Mouse (Mus musculus) midbrain, postnatal 0 days (tissue): ENCODE data around the gene Rhox6. TPM values are rescaled to one million over a fixed set of nuclear protein-coding genes. Genes with fewer than 3 reads are reported as not detected.
A peak's percentile ranks its signal among the peaks of the same experiment; 100 is the strongest.
"Not testable (repeated sequence)": the region's sequence is repeated elsewhere in the genome, so short reads cannot be mapped to it uniquely, and the experiment has no call there.

ENCODE experiments used
- ATAC-seq: fragments of 200-750 bp; cut with Nextera tagmentation; 2 replicates; pipeline ENCODE4 v1.8.0; 2017; ENCODE audit warnings: moderate number of reproducible peaks, mild to moderate bottlenecking, moderate TSS enrichment, moderate library complexity; ENCODE audit not compliant: low FRiP score
- DNase-seq: peaks from one replicate; pipeline ENCODE4 v3.0.0-alpha.2; 2015; ENCODE audit warnings: low spot score
- H3K27ac ChIP-seq: fragments of 300-500 bp; sonication (generic); 2 replicates; pipeline ENCODE4 v1.5.1; 2014; ENCODE audit warnings: low read depth, mild to moderate bottlenecking, low read length, mixed read lengths
- H3K27me3 ChIP-seq: fragments of 300-500 bp; sonication (generic); 2 replicates; pipeline ENCODE4 v1.6.1; 2014; ENCODE audit warnings: low read length, control low read depth, mixed read lengths; ENCODE audit not compliant: insufficient read depth
- H3K36me3 ChIP-seq: fragments of 300-500 bp; sonication (generic); 2 replicates; pipeline ENCODE4 v1.6.1; 2014; ENCODE audit warnings: low read length, control low read depth, mixed read lengths; ENCODE audit not compliant: insufficient read depth
- H3K4me1 ChIP-seq: fragments of 300-500 bp; sonication (generic); 2 replicates; pipeline ENCODE4 v1.6.1; 2014; ENCODE audit warnings: mild to moderate bottlenecking, control low read depth, antibody characterized with exemption, low read length, mixed read lengths; ENCODE audit not compliant: insufficient read depth
- H3K4me2 ChIP-seq: fragments of 300-500 bp; sonication (generic); 2 replicates; pipeline ENCODE4 v1.6.1; 2014; ENCODE audit warnings: low read depth, mild to moderate bottlenecking, low read length, mixed read lengths; ENCODE audit not compliant: poor library complexity, severe bottlenecking
- H3K4me3 ChIP-seq: fragments of 300-500 bp; sonication (generic); 2 replicates; pipeline ENCODE4 v1.5.1; 2014; ENCODE audit warnings: low read depth, mild to moderate bottlenecking, low read length, moderate library complexity
- H3K9ac ChIP-seq: fragments of 300-500 bp; sonication (generic); replicated peaks from 2 replicates; pipeline ENCODE4 v1.6.1; 2014; ENCODE audit warnings: mild to moderate bottlenecking, low read length, moderate library complexity, mixed read lengths; ENCODE audit not compliant: poor library complexity, severe bottlenecking
- H3K9me3 ChIP-seq: fragments of 300-500 bp; sonication (generic); 2 replicates; pipeline ENCODE4 v1.6.1; 2016; ENCODE audit warnings: low read length, control low read depth
- CTCF ChIP-seq: IDR thresholded peaks from 2 replicates; pipeline ENCODE4 v1.5.1; 2016; ENCODE audit warnings: antibody characterized with exemption, mild to moderate bottlenecking
- WGBS: fragments of 180-500 bp; shearing (Covaris S2); extraction: QIAGEN DNeasy Blood & Tissue Kit; methylation state at CpG from one replicate; pipeline ENCODE4 v1.1.7; 2014; 5-methylcytosine and 5-hydroxymethylcytosine counted together
- polyA plus RNA-seq: library from polyadenylated mRNA; unstranded; fragments of >200 nt; fragmentation: Nextera tagmentation; extraction: Ambion mirVana; gene quantifications from 2 replicates; pipeline ENCODE4 v1.2.1, GENCODE M21; 2015
- total RNA-seq: library from RNA; depleted of rRNA; stranded (reverse); fragments of >200 nt; gene quantifications from 2 replicates; pipeline ENCODE4 v1.2.3, GENCODE M21; 2014; rRNA removed

The Rhox6 gene
- not detected in 2 replicates for total RNA-seq
- polyA plus RNA-seq: not detected in 2 replicates

- not testable (repeated sequence) for ATAC-seq, H3K27me3 ChIP-seq, H3K4me3 ChIP-seq, H3K9me3 ChIP-seq, H3K27ac ChIP-seq, DNase-seq, H3K4me1 ChIP-seq, H3K9ac ChIP-seq, H3K4me2 ChIP-seq, H3K36me3 ChIP-seq
- WGBS: 82% methylated on average over 4 of the region's 12 CpGs
Measured at GRCm38 (mm10) chrX:37826610-37827009, at the start of gene Rhox6. Gene Rhox6 (plus strand): TSS chrX:37826910.

- no peaks in the 10 kb centered on the region for H3K27me3 ChIP-seq
- no peaks in the 10 kb centered on the region for H3K9me3 ChIP-seq
- H3K4me2 ChIP-seq: no peak overlapping the region
- no peak overlapping the region for H3K9ac ChIP-seq
- no peaks in the 10 kb centered on the region for H3K36me3 ChIP-seq
- ATAC-seq: no peak
- WGBS: 79% methylated on average over 14 of the region's 15 CpGs
- H3K4me1 ChIP-seq: no peaks in the 10 kb centered on the region
- DNase-seq: no peak
- TF ChIP-seq CTCF: no peak
- no peak overlapping the region for H3K27ac ChIP-seq
- H3K4me3 ChIP-seq: no peak overlapping the region
Measured at GRCm38 (mm10) chrX:37807286-37808080, 19.2 kb upstream of the Rhox6 start.

- TF ChIP-seq CTCF: no peak
- Histone ChIP-seq H3K36me3 (no peaks in the 10 kb centered on the region), H3K9me3 (no peaks in the 10 kb centered on the region), H3K9ac (no peak overlapping the region), H3K27me3 (no peaks in the 10 kb centered on the region), H3K27ac (no peak overlapping the region), H3K4me1 (no peaks in the 10 kb centered on the region), H3K4me2 (no peak overlapping the region), H3K4me3 (no peak overlapping the region)
- 71% methylated on average over 2 of the region's 2 CpGs for WGBS
- ATAC-seq (no peak), DNase-seq (no peak)
Measured at GRCm38 (mm10) chrX:37809396-37809795, 17.3 kb upstream of the Rhox6 start.

GRCm38 (mm10) chrX:37811179-37811578 lies 15.5 kb upstream of the Rhox6 start:
- Histone ChIP-seq H3K9ac (no peak overlapping the region), H3K4me3 (no peak overlapping the region), H3K27ac (no peak overlapping the region), H3K27me3 (no peaks in the 10 kb centered on the region), H3K9me3 (no peaks in the 10 kb centered on the region), H3K4me1 (no peaks in the 10 kb centered on the region), H3K4me2 (no peak overlapping the region), H3K36me3 (no peaks in the 10 kb centered on the region)
- WGBS: 25% methylated on average over 5 of the region's 5 CpGs
- DNase-seq (peak; percentile 17), ATAC-seq (no peak)
- peak; percentile 66 for TF ChIP-seq CTCF

DNA sequence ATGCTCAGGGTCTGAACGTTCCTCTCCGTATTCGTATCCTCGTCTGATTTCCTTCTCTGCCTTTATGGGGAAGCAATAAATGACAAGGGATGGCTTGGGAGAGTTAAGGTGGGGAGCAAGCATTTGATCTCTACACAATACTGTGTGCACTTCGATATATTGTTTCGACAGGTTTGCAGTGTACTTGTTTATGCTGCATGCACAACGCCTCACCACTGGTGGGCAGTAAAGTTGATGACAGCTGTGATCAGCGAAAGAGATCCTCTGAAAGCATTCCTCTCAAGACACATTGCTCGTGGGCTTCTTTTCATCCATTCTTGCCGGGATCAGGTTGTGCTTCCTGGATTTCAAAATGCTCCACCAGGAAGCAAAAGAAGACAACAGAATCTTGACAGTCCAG lies 11.0 kb upstream of the Rhox6 start:
- H3K4me3 ChIP-seq: no peak overlapping the region
- DNase-seq (peak; percentile 25), ATAC-seq (peak; percentile 56; the same call in 1 of the 2 replicates)
- H3K9ac ChIP-seq: no peak overlapping the region
- 61% methylated on average over 10 of the region's 10 CpGs for WGBS
- peak; percentile 64 for TF ChIP-seq CTCF
- H3K4me1 ChIP-seq: no peaks in the 10 kb centered on the region
- no peak overlapping the region for H3K27ac ChIP-seq
- H3K9me3 ChIP-seq: no peaks in the 10 kb centered on the region
- no peak overlapping the region for H3K4me2 ChIP-seq
- no peaks in the 10 kb centered on the region for H3K27me3 ChIP-seq
- H3K36me3 ChIP-seq: no peaks in the 10 kb centered on the region

DNA sequence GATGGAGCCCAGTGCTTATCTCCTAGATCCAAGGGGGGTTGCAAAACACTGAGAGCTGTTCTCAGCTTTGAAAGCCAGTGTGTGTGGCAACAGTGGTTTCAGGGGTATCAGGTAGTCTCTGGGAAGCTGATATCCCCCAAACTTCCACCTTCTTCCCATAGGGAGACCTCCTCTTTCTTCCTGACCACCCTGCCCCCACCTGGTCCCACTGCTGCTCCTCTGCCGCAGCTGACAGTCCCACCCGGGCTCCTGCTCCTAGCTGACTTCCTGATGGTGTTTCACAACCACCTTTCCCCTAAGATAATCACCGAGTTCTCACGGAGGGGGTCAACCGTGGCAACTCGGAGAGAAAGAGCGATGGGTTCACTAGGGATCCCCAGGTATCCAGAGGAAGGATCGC lies 4.7 kb downstream of the Rhox6 start, which contains the start of gene Rhox7a:
Gene Rhox7a, plus strand, starts transcription at position 301 of the 400 bp plus-strand sequence.
- not testable (repeated sequence) for H3K4me3 ChIP-seq, DNase-seq, H3K36me3 ChIP-seq, H3K9me3 ChIP-seq, H3K27ac ChIP-seq, H3K4me2 ChIP-seq, ATAC-seq, H3K9ac ChIP-seq, H3K4me1 ChIP-seq, H3K27me3 ChIP-seq
- 86% methylated on average over 8 of the region's 8 CpGs for WGBS
